Mouse (Mus musculus) liver, postnatal 0 days (tissue): Measurements from ENCODE around the gene Pnma1. TPM values are rescaled to one million over a fixed set of nuclear protein-coding genes. Genes with fewer than 3 reads are reported as not detected.

ENCODE experiments used
- ATAC-seq: fragments of 200-750 bp; cut with Nextera tagmentation; 2 replicates; pipeline ENCODE4 v1.8.0; 2017; ENCODE audit warnings: mild to moderate bottlenecking, moderate library complexity
- DNase-seq: peaks from one replicate; pipeline ENCODE4 v3.0.0-alpha.2; 2016
- H3K27ac ChIP-seq: fragments of 300-500 bp; sonication (generic); 2 replicates; pipeline ENCODE4 v1.5.1; 2014; ENCODE audit warnings: antibody characterized with exemption, moderate library complexity, mild to moderate bottlenecking, low read depth
- H3K27me3 ChIP-seq: fragments of 300-500 bp; sonication (generic); 2 replicates; pipeline ENCODE4 v1.6.1; 2014; ENCODE audit warnings: low read length, control low read depth, mixed read lengths; ENCODE audit not compliant: insufficient read depth
- H3K36me3 ChIP-seq: fragments of 300-500 bp; sonication (generic); replicated peaks from 2 replicates; pipeline ENCODE4 v1.6.1; 2014; ENCODE audit warnings: mild to moderate bottlenecking, control low read depth, low read length, moderate library complexity, mixed read lengths; ENCODE audit not compliant: insufficient read depth
- H3K4me1 ChIP-seq: fragments of 300-500 bp; sonication (generic); 2 replicates; pipeline ENCODE4 v1.6.1; 2014; ENCODE audit warnings: antibody characterized with exemption, mild to moderate bottlenecking, control low read depth; ENCODE audit not compliant: insufficient read depth
- H3K4me2 ChIP-seq: fragments of 300-500 bp; sonication (generic); 2 replicates; pipeline ENCODE4 v1.6.1; 2014; ENCODE audit warnings: low read depth, mild to moderate bottlenecking, low read length, moderate library complexity, mixed read lengths
- H3K4me3 ChIP-seq: fragments of 300-500 bp; sonication (generic); 2 replicates; pipeline ENCODE4 v1.5.1; 2014; ENCODE audit warnings: low read depth, low read length
- H3K9ac ChIP-seq: fragments of 300-500 bp; sonication (generic); replicated peaks from 2 replicates; pipeline ENCODE4 v1.6.1; 2014; ENCODE audit warnings: mild to moderate bottlenecking, moderate library complexity
- H3K9me3 ChIP-seq: fragments of 300-500 bp; sonication (generic); 2 replicates; pipeline ENCODE4 v1.6.1; 2016; ENCODE audit warnings: mild to moderate bottlenecking, control low read depth, low read length, mixed read lengths
- CTCF ChIP-seq: sonication (generic); IDR thresholded peaks from 2 replicates; pipeline ENCODE4 v1.5.1; 2016; ENCODE audit warnings: antibody characterized with exemption, low read depth
- EP300 ChIP-seq: IDR thresholded peaks from 2 replicates; pipeline ENCODE4 v1.6.1; 2016; ENCODE audit warnings: antibody characterized with exemption, low read depth, mild to moderate bottlenecking
- WGBS: fragments of 180-500 bp; shearing (Covaris S2); extraction: QIAGEN DNeasy Blood & Tissue Kit; methylation state at CpG from one replicate; pipeline ENCODE4 v1.1.7; 2014; ENCODE audit not compliant: insufficient replicate concordance; 5-methylcytosine and 5-hydroxymethylcytosine counted together
- polyA plus RNA-seq: library from polyadenylated mRNA; unstranded; fragments of >200 nt; fragmentation: Nextera tagmentation; extraction: Ambion mirVana; gene quantifications from 2 replicates; pipeline ENCODE4 v1.2.1, GENCODE M21; 2015

Gene Pnma1
- polyA plus RNA-seq, 1 experiment from 2014 or later = 0.35 TPM

DNA sequence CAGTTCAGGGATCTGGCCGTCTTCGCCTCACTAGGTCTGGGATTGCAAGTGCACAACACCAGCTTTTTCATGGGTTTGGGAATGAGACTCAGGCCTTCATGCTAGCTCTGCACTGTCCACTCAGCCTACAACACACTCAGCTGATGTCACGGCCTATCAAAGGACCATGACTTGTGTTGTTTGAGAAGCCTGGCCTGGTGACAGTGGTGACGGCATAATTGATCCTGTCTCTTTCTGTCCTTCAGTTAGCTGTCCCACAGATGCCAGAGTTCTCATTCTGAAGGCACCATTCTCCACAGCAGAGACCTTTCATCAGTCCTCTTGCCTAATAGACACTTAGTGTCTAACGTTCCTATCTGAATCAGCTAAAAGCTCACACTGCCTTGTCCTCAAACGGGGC is 19.7 kb downstream of the Pnma1 start:
- WGBS = 72% methylated on average over 6 of the region's 6 CpGs
- ATAC-seq = peak; percentile 95
- peak; percentile 61 for DNase-seq

DNA sequence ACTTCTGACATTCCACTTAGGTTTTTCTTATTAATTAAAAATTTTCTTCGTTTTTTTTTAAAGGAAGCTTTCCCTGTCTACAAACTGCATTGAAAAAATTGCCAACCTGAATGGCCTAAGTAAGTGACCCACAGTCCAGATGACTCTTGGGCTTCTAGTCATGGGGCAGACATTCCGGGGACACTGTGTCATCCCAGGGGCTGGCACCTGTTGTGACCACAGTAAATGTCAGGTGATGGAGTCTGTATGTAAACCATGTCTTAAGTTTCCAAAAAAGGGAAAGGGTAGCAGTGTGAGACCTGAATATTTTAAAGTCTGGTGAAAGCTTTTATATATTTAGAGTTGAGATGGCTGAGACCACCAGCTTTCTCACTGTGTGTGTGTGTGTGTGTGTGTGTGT is 21.4 kb downstream of the Pnma1 start:
- no peaks in the 10 kb centered on the region for H3K27me3 ChIP-seq
- no peaks in the 10 kb centered on the region for H3K9me3 ChIP-seq
- no peak overlapping the region for H3K9ac ChIP-seq
- no peaks in the 10 kb centered on the region; the same call in 1 of the 2 replicates for H3K36me3 ChIP-seq
- no peak overlapping the region for H3K4me2 ChIP-seq
- H3K4me1 ChIP-seq = peaks cover 2% of the 10 kb centered on the region; the same call in 1 of the 2 replicates
- TF ChIP-seq EP300 = no peak
- no peak for TF ChIP-seq CTCF
- no peak overlapping the region for H3K4me3 ChIP-seq
- DNase-seq (no peak), ATAC-seq (no peak)
- no peak overlapping the region for H3K27ac ChIP-seq
- WGBS = 73% methylated on average over 2 of the region's 2 CpGs

More for the DNA sequence above, 19.7 kb downstream of the Pnma1 start:
- peaks cover 2% of the 10 kb centered on the region; the same call in 1 of the 2 replicates for H3K4me1 ChIP-seq
- no peak overlapping the region for H3K27ac ChIP-seq
- no peak overlapping the region for H3K4me3 ChIP-seq
- no peak overlapping the region for H3K4me2 ChIP-seq
- no peak overlapping the region for H3K9ac ChIP-seq
- H3K27me3 ChIP-seq = no peaks in the 10 kb centered on the region
- no peaks in the 10 kb centered on the region; the same call in 1 of the 2 replicates for H3K36me3 ChIP-seq
- TF ChIP-seq CTCF (no peak), EP300 (no peak)
- no peaks in the 10 kb centered on the region for H3K9me3 ChIP-seq

DNA sequence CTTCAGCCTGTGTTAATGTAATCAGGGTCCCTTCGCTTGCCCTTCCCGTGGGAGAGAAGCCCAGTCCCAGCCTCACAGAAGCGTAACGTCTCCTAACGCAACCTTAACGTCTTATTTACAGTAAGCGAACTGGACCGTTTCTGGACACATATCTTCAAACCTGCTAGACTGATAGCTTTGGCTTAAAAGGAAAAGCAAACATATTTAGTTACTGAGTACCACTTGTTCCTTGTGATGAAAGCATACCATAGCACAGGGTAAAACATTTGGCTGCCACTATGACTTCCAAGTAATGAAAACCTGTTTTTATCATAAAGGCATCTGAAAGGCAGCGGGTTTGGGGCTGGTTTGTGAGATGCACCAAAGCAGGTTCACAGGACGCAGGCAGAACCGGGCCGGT is 22.4 kb downstream of the Pnma1 start:
- Histone ChIP-seq H3K27ac (no peak overlapping the region), H3K36me3 (no peaks in the 10 kb centered on the region), H3K4me1 (peaks cover 2% of the 10 kb centered on the region; the same call in 1 of the 2 replicates), H3K4me2 (no peak overlapping the region), H3K9ac (no peak overlapping the region), H3K4me3 (no peak overlapping the region), H3K27me3 (no peaks in the 10 kb centered on the region), H3K9me3 (no peaks in the 10 kb centered on the region)
- TF ChIP-seq EP300 (no peak), CTCF (no peak)
- DNase-seq (no peak), ATAC-seq (no peak)
- 82% methylated on average over 12 of the region's 12 CpGs for WGBS

DNA sequence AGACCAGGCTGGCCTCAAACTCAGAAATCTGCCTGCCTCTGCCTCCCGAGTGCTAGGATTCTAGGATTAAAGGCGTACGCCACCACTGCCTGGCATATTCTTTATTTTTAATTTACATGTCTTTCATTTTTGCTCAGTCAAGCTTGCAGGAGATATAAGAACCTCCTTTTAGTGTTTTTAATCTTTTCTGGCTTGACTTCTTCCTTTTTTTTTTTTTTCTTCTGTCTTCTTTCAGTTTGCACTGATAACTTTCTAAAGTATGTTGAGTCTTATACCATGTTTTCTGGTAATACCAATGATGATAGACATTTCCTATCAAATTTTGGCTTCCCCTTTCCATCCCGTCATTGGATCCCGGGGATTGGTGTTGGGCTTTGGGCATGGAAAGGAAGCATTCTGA is 28.7 kb downstream of the Pnma1 start:
- Histone ChIP-seq H3K9ac (no peak overlapping the region), H3K4me3 (no peak overlapping the region), H3K36me3 (no peaks in the 10 kb centered on the region), H3K9me3 (no peaks in the 10 kb centered on the region), H3K27me3 (no peaks in the 10 kb centered on the region), H3K27ac (no peak overlapping the region), H3K4me1 (peaks cover 6% of the 10 kb centered on the region), H3K4me2 (no peak overlapping the region)
- no peak for TF ChIP-seq CTCF
- no peak for TF ChIP-seq EP300
- DNase-seq = no peak
- ATAC-seq = no peak
- 88% methylated on average over 5 of the region's 5 CpGs for WGBS

DNA sequence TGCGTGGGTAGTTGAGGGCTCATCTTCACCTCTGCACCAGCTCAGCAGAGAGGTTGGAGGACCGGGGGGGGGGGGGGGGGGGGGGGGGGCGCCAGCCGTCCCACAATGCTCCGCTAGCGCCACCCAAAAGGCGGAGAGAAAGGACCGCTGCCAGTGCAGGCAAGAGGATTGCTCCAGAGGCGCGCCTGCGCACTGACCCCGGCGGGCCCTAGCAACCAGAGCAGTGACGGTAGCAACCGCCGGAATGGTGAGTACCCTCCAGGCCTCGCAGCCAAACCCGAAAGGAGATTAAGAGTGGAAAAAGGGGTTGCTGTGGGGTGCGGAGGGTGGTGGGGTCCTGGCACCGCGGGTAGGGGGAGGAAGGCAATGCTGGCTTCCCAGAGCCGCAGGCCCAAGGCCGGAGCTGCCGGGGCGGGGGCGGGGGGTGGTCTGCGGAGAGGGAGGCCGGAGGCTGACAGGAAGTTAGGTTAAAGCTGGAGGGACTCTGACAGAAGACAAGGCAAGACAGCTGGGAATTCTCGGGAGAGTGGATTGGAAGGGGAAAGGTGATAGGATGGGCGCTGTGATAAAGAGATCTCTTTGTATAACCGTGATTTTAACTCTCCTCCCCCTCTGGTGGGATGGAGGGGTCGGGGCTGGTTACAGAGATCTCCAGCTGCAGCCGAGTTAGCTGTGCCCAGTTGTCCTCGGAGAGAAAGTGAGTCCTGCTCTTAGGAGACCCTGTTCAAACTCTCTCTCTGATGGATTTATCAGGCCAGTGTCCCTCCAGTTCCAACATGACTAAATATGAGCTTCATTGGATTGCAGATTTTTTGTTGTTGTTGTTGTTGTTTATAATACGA is 33.9 kb downstream of the Pnma1 start, which contains the start of gene Dnal1:
Dnal1 (plus strand) TSS at position 214 of the 842 bp plus-strand sequence.
- Histone ChIP-seq H3K27me3 (no peaks in the 10 kb centered on the region), H3K4me3 (peak within 1 kb of the TSS; percentile 71), H3K27ac (no peak within 1 kb of the TSS), H3K4me2 (peak within 1 kb of the TSS; percentile 91), H3K4me1 (peaks cover 7% of the 10 kb centered on the region), H3K9me3 (no peaks in the 10 kb centered on the region), H3K9ac (peak within 1 kb of the TSS; percentile 65), H3K36me3 (no peaks in the 10 kb centered on the region)
- WGBS = 3% methylated on average over 32 of the region's 35 CpGs
- peak; percentile 96 for ATAC-seq
- TF ChIP-seq CTCF (peak; percentile 21; the same call in 1 of the 2 replicates), EP300 (no peak)
- DNase-seq = peak; percentile 89

DNA sequence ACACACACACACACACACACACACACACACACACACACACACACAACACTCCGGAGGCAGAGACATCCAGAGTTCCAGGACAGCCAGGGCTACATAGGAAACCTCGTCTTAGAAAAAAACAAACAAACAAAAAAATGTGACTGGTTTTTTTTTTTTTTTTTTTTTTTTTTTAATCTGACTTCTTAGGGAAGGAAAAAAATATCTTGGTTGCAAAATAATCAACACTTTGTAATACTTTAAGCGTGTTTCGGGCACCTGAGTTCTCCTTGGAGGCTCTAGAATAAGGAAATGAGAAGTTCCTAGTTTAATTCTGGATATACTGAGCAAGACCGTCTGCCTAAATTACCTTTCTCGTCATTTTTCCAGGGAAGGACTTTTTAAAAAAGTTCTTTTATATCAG is 34.6 kb downstream of the Pnma1 start:
- Histone ChIP-seq H3K4me1 (peaks cover 7% of the 10 kb centered on the region), H3K27ac (no peak overlapping the region), H3K27me3 (no peaks in the 10 kb centered on the region), H3K9ac (no peak overlapping the region), H3K4me2 (peak overlapping the region; percentile 91), H3K36me3 (no peaks in the 10 kb centered on the region), H3K4me3 (peak overlapping the region; percentile 71), H3K9me3 (no peaks in the 10 kb centered on the region)
- no peak for DNase-seq
- WGBS = 38% methylated on average over 6 of the region's 6 CpGs
- TF ChIP-seq EP300 = no peak
- TF ChIP-seq CTCF = no peak
- ATAC-seq = no peak
